Mouse (Mus musculus): ENCODE measurements around the gene Rrp1.

DNA sequence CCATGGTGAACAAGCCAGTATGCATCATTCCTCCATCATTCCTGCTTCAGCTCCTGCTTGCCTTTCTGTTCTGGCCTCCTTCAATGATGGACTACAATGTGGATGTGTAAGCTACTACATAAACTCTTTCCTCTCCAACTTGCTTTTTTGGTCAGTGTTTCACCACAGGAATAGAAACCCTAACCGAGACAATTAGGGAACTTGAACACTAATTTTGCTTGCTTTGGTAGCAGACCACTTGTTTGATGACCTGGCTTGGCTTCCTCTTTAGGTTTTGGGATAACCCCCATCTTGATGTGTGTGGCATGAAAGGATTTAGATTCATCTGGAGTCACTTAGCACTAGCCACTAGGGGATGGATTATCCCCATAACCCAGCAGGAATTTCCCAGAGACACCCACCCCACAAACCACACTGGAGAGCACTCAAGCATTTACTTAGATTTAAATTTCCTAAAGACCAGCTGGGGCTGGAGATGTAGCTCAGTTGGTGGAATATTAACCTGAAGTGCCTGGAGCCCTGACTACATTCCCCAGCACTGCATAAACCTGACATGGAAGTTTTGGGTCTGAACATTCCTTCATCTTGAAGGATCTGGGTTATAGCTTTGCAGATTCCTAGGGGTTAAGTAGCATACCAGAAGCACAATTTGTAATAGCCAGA is 56.8 kb downstream of the Rrp1 start:
- no peak for TF ChIP-seq MAFK (IDR thresholded peaks at IDR 0.05; ENCODE audit: insufficient read depth, low read depth, low read length)
- TF ChIP-seq ZNF384 (IDR thresholded peaks at IDR 0.05; ENCODE audit: low read depth, low read length), result no peak
- no peak for TF ChIP-seq CHD2 (IDR thresholded peaks at IDR 0.05; ENCODE audit: low read depth, low read length)
- no peak for TF ChIP-seq HCFC1 (IDR thresholded peaks at IDR 0.05; ENCODE audit: borderline replicate concordance, insufficient read depth, low read length)

Data from ES-E14 (cell line).